Comparison of ENCODE assay signal across 8 mouse cellular contexts in the genomic region with DNA sequence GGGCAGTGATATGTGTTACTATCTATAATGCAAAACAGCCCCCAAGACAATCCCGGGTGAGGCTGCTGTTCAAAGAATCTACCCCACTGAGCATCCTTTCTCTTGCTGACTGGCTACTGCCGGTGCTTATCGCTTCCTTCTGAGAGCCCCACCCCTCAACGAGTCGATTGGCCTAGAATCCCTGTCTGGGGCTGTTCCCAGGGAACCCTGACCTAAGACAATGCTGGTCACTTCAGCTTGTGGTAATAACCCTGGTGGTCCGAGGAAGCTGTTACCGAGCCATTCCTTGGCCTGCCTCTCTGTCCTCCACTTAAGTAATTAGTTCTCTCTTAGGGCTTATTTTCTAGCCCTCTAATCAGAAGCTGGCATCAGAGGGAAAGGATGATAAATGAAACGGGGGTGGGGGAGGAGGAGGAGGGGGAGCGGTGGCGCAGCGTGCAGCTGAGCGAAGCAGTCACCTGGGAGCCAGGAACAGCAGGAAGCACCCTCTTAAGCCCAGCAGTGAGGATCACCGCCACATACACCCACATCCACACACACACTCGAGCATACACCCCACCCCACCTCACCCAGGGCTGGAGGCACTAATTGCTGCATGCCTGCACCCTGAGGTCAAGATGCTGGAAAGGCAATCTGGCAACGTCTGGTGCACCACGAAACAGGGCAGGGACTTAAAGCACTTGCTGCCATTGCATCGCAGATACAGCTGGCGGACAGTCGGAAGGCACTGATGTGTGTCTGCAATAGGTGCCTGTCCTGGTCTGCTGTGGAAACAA.
A peak's percentile ranks its signal among the peaks of the same experiment; 100 is the strongest.
DNase-seq lines count a peak whose midpoint lies in the region; ATAC-seq and TF ChIP-seq lines count a peak whose summit lies in the region.

No protein-coding gene starts in this region.

- no peak overlapping the region for H3K27ac ChIP-seq in heart, embryonic 12.5 days (ENCODE audit: poor library complexity, severe bottlenecking)
- H3K27ac ChIP-seq in embryonic facial prominence, embryonic 10.5 days (replicated peaks), result no peak overlapping the region
- no peak overlapping the region for H3K27ac ChIP-seq in intestine, postnatal 0 days (ENCODE audit: low read depth, low read length)
- no peak overlapping the region for H3K27ac ChIP-seq in stomach, embryonic 15.5 days

- no peak for ATAC-seq in heart, embryonic 12.5 days (ENCODE audit: insufficient number of reproducible peaks, low FRiP score)
- ATAC-seq in intestine, postnatal 0 days, result no peak
- no peak for ATAC-seq in stomach, embryonic 15.5 days (ENCODE audit: insufficient read depth, low FRiP score, low read depth)

- DNase-seq in heart, postnatal 36 days, result no peak
- peak; percentile 33 for DNase-seq in embryonic facial prominence, embryonic 10.5 days (ENCODE audit: low spot score)
- no peak for DNase-seq in urinary bladder, adult 18-20 months (ENCODE audit: low spot score in 2 of 2)
- DNase-seq in adrenal gland, adult 8-10 months, result no peak

- H3K4me1 ChIP-seq in heart, embryonic 12.5 days (replicated peaks), result no peaks in the 10 kb centered on the region
- H3K4me1 ChIP-seq in E14TG2a.4 (replicated peaks; ENCODE audit: low read depth, low read length), result peaks cover 13% of the 10 kb centered on the region
- peaks cover 14% of the 10 kb centered on the region for H3K4me1 ChIP-seq in embryonic facial prominence, embryonic 10.5 days
- H3K4me1 ChIP-seq in intestine, postnatal 0 days (replicated peaks; ENCODE audit: control insufficient read depth, insufficient read depth, low read length), result no peaks in the 10 kb centered on the region
- H3K4me1 ChIP-seq in stomach, embryonic 15.5 days, result no peaks in the 10 kb centered on the region

- H3K27me3 ChIP-seq in heart, embryonic 12.5 days (replicated peaks), result peaks cover 20% of the 10 kb centered on the region
- no peaks in the 10 kb centered on the region for H3K27me3 ChIP-seq in E14TG2a.4 (ENCODE audit: insufficient read depth, low read length)
- H3K27me3 ChIP-seq in embryonic facial prominence, embryonic 10.5 days (replicated peaks; ENCODE audit: low read depth, poor library complexity, severe bottlenecking), result peaks cover 57% of the 10 kb centered on the region
- no peaks in the 10 kb centered on the region for H3K27me3 ChIP-seq in intestine, postnatal 0 days (replicated peaks; ENCODE audit: control insufficient read depth, insufficient read depth, low read length)
- no peaks in the 10 kb centered on the region for H3K27me3 ChIP-seq in stomach, embryonic 15.5 days (replicated peaks)

- H3K4me3 ChIP-seq in heart, embryonic 12.5 days, result peak overlapping the region; percentile 34
- peak overlapping the region; percentile 32; the same call in 1 of the 2 replicates for H3K4me3 ChIP-seq in E14TG2a.4 (replicated peaks; ENCODE audit: low read length)
- peak overlapping the region; percentile 45 for H3K4me3 ChIP-seq in embryonic facial prominence, embryonic 10.5 days
- H3K4me3 ChIP-seq in intestine, postnatal 0 days (ENCODE audit: low read depth, low read length), result no peak overlapping the region
- no peak overlapping the region for H3K4me3 ChIP-seq in stomach, embryonic 15.5 days (replicated peaks)

- H3K36me3 ChIP-seq in heart, embryonic 12.5 days, result no peaks in the 10 kb centered on the region
- H3K36me3 ChIP-seq in E14TG2a.4 (ENCODE audit: insufficient read depth, low read length), result no peaks in the 10 kb centered on the region
- no peaks in the 10 kb centered on the region for H3K36me3 ChIP-seq in embryonic facial prominence, embryonic 10.5 days (replicated peaks)
- H3K36me3 ChIP-seq in intestine, postnatal 0 days (ENCODE audit: control insufficient read depth, insufficient read depth), result no peaks in the 10 kb centered on the region
- H3K36me3 ChIP-seq in stomach, embryonic 15.5 days, result no peaks in the 10 kb centered on the region

- WGBS in heart, embryonic 12.5 days, result 5% methylated on average over 19 of the region's 19 CpGs
- WGBS in embryonic facial prominence, embryonic 10.5 days, result 12% methylated on average over 19 of the region's 19 CpGs
- WGBS in intestine, postnatal 0 days, result 14% methylated on average over 17 of the region's 19 CpGs
- WGBS in stomach, embryonic 15.5 days, result 14% methylated on average over 19 of the region's 19 CpGs

- H3K9ac ChIP-seq in heart, embryonic 12.5 days, result 0 out of 2 replicates have a peak overlapping the region, but pooled peaks have one; percentile 12
- no peak overlapping the region for H3K9ac ChIP-seq in intestine, postnatal 0 days (ENCODE audit: low read depth, low read length)
- H3K9ac ChIP-seq in stomach, embryonic 15.5 days, result no peak overlapping the region

- intact Hi-C loops in heart, postnatal 36 days (cut with DNase I), result no loop called here

- H3K9me3 ChIP-seq in heart, embryonic 12.5 days (replicated peaks), result no peaks in the 10 kb centered on the region
- H3K9me3 ChIP-seq in E14TG2a.4 (ENCODE audit: low read length), result peaks cover 17% of the 10 kb centered on the region
- H3K9me3 ChIP-seq in embryonic facial prominence, embryonic 10.5 days, result no peaks in the 10 kb centered on the region
- H3K9me3 ChIP-seq in intestine, postnatal 0 days (ENCODE audit: control insufficient read depth), result no peaks in the 10 kb centered on the region
- no peaks in the 10 kb centered on the region for H3K9me3 ChIP-seq in stomach, embryonic 15.5 days

- no peak for TF ChIP-seq CTCF in E14TG2a.4 (conservative IDR thresholded peaks at IDR 0.05; ENCODE audit: low read length)
- TF ChIP-seq CTCF in intestine, postnatal 0 days (IDR thresholded peaks at IDR 0.05; ENCODE audit: low read depth), result no peak

- H3K4me2 ChIP-seq in heart, embryonic 12.5 days, result peak overlapping the region; percentile 71
- 0 out of 2 replicates have a peak overlapping the region, but pooled peaks have one; percentile 13 for H3K4me2 ChIP-seq in intestine, postnatal 0 days (replicated peaks; ENCODE audit: low read depth)
- H3K4me2 ChIP-seq in stomach, embryonic 15.5 days, result peak overlapping the region; percentile 34

Comparison
In these comparisons a context has a peak if more than half of its experiments do, and no peak if none do; other contexts are left out.
1. H3K4me2 ChIP-seq: peak in every context shown above with its lines; median percentile 71 in heart, embryonic 12.5 days; 34 in stomach, embryonic 15.5 days; 13 in intestine, postnatal 0 days.
2. H3K4me3 ChIP-seq: peak in heart, embryonic 12.5 days (single experiment), E14TG2a.4 (single experiment) and embryonic facial prominence, embryonic 10.5 days (single experiment); none in intestine, postnatal 0 days (single experiment) and stomach, embryonic 15.5 days (single experiment).